Mouse (Mus musculus) E14TG2a.4 (cell line): ENCODE results near the gene Emc8.

Experiments
- H3K27me3 ChIP-seq: 2 replicates; pipeline ENCODE4 v1.6.1; 2014; ENCODE audit warnings: low read length, control low read depth; ENCODE audit not compliant: insufficient read depth
- H3K36me3 ChIP-seq: 2 replicates; pipeline ENCODE4 v1.6.1; 2014; ENCODE audit warnings: low read length, control low read depth; ENCODE audit not compliant: insufficient read depth
- H3K4me1 ChIP-seq: replicated peaks from 2 replicates; pipeline ENCODE4 v1.6.1; 2014; ENCODE audit warnings: low read depth, low read length, control low read depth
- H3K4me3 ChIP-seq: replicated peaks from 2 replicates; pipeline ENCODE4 v1.5.1; 2014; ENCODE audit warnings: mild to moderate bottlenecking, low read length
- H3K9me3 ChIP-seq: 2 replicates; pipeline ENCODE4 v1.6.1; 2014; ENCODE audit warnings: low read length, control low read depth
- CTCF ChIP-seq: conservative IDR thresholded peaks from 2 replicates; pipeline ENCODE4 v1.5.1; 2014; ENCODE audit warnings: low read length
- NANOG ChIP-seq: IDR thresholded peaks from 2 replicates; pipeline ENCODE4 v1.6.1; 2014; ENCODE audit warnings: borderline replicate concordance, low read length, mixed read lengths
- POU5F1 ChIP-seq: IDR thresholded peaks from 2 replicates; pipeline ENCODE4 v1.6.1; 2014; ENCODE audit warnings: low read length, borderline replicate concordance

Emc8 gene

GRCm38 (mm10) chr8:120644663-120645062, 23.7 kb downstream of the Emc8 start:
- H3K27me3 ChIP-seq, result peaks cover 19% of the 10 kb centered on the region
- H3K9me3 ChIP-seq, result no peaks in the 10 kb centered on the region
- H3K4me1 ChIP-seq, result peaks cover 37% of the 10 kb centered on the region
- no peak overlapping the region for H3K4me3 ChIP-seq
- TF ChIP-seq CTCF (no peak), NANOG (no peak), POU5F1 (no peak)
- no peaks in the 10 kb centered on the region for H3K36me3 ChIP-seq

DNA sequence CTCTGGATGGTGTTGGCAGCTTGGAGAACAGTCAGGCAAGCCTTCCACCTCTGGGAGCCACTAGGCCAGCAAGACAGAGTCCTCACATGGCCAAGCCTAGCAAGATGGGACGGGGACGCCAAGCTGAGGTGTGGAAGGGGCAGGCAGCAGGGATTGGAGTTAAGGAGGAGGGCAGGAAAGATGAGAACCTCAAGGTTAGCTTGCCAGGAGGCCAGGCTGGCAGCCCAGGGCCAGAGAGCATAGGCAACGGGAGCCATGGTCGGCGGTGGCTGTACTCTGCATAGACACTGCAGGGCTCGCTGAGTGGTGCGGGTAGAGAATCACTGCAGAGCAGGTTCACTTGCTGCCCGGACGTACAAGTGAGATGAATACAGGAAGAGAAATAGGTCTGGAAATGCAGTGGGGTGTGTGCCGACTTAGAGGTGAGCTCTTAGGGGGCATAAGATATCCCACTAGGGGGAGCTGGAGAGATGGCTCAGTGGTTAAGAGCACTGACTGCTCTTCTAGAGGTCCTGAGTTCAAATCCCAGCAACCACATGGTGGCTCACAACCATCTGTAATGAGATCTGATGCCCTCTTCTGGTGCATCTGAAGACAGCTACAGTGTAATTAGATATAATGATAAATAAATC, 26.2 kb downstream of the Emc8 start:
- H3K4me1 ChIP-seq, result peaks cover 28% of the 10 kb centered on the region
- no peak for TF ChIP-seq NANOG
- peak; percentile 29 for TF ChIP-seq CTCF
- H3K9me3 ChIP-seq, result no peaks in the 10 kb centered on the region

DNA sequence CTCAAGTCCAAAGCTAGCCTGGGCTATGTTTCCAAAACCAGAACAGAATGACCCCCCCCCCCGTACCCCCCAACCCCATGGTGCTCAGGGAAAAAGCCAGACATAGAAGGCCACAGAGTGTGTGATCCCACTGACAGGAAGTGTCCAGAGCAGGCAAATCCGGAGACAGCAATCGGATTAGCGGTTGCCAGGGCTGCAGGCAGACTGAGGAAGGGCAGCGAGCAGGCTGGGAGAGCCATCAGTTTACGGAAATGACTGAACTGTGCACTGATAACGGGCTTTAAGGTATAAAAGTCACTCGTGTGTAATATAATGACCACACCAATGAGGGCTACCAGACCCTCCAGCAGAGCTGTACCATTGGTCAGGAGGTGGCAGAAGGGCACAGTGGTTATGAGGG, 27.1 kb downstream of the Emc8 start:
- H3K36me3 ChIP-seq, result no peaks in the 10 kb centered on the region
- H3K4me3 ChIP-seq, result no peak overlapping the region
- H3K9me3 ChIP-seq, result no peaks in the 10 kb centered on the region
- peaks cover 27% of the 10 kb centered on the region for H3K4me1 ChIP-seq
- peaks cover 28% of the 10 kb centered on the region for H3K27me3 ChIP-seq
- TF ChIP-seq NANOG (no peak), CTCF (no peak), POU5F1 (no peak)

More for the DNA sequence above, 26.2 kb downstream of the Emc8 start:
- Histone ChIP-seq H3K36me3 (no peaks in the 10 kb centered on the region), H3K27me3 (peaks cover 26% of the 10 kb centered on the region), H3K4me3 (0 out of 2 replicates have a peak overlapping the region, but pooled peaks have one; percentile 13)

DNA sequence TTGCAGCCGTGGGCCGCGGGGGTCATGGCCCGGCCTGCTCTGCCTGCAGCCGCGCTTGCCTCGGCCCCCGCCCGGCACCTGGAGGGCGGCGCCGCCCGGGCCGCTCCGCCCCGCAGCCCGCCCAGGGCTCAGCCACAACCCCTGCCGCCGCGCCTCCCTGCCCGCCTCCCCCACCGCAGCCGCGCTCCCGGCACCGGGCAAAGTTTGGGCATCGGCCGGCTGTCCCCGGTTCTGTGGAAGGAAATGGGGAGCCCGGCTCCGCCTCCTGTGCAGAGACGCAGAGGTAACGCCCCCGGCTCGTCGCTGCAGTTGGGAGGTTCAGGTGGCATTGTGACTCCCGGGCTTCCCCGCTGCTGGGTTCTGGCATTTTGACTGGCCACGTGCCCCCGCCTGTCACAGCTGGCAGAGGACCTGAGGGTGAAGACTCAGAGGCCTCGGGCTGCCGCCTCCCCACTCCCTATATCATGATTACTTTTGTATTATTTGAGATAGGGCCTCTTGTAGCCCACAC, 34.0 kb downstream of the Emc8 start:
- Histone ChIP-seq H3K9me3 (no peaks in the 10 kb centered on the region), H3K36me3 (peaks cover 11% of the 10 kb centered on the region; the same call in 1 of the 2 replicates), H3K4me1 (peaks cover 56% of the 10 kb centered on the region), H3K4me3 (peak overlapping the region; percentile 82), H3K27me3 (peaks cover 20% of the 10 kb centered on the region)
- TF ChIP-seq NANOG (no peak), POU5F1 (no peak), CTCF (no peak)

DNA sequence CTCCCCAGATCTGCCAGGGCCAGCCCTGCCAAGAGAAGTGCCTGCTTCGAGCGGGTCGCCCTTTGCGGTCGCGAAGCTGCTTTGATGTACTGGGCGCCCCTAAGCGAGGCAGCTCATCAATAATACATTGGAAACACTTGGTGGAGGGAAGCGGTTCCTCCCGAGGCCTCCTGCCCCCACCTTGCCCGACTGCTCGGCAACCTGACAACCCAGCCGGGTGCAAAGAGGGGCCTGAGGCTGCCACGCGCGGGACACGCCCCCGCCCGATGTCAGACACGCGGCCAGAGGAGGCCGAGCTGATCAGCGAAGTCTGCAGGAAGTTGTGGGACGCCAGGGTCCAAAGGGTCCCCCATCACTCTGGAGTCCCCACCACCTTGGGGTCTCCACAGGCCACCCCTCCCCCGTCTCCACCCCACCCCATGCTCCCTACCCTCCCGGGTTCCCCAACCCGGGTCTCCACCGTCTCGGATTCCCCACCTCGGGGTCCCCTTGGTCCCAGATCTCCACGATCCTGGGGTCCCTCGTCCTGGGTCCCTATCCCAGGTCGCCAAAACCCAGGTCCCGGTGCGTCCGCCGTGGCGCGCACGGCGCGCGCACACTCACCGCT, 34.6 kb downstream of the Emc8 start:
- no peak for TF ChIP-seq NANOG
- TF ChIP-seq CTCF, result no peak
- no peak for TF ChIP-seq POU5F1
- peak overlapping the region; percentile 82 for H3K4me3 ChIP-seq
- H3K9me3 ChIP-seq, result no peaks in the 10 kb centered on the region
- H3K36me3 ChIP-seq, result peaks cover 15% of the 10 kb centered on the region; the same call in 1 of the 2 replicates
- H3K4me1 ChIP-seq, result peaks cover 63% of the 10 kb centered on the region
- H3K27me3 ChIP-seq, result peaks cover 20% of the 10 kb centered on the region

GRCm38 (mm10) chr8:120632969-120633664, 35.3 kb downstream of the Emc8 start:
- H3K4me3 ChIP-seq, result peak overlapping the region; percentile 82
- no peak for TF ChIP-seq NANOG
- TF ChIP-seq CTCF, result no peak
- no peak for TF ChIP-seq POU5F1
- no peaks in the 10 kb centered on the region for H3K9me3 ChIP-seq
- H3K27me3 ChIP-seq, result peaks cover 20% of the 10 kb centered on the region
- H3K36me3 ChIP-seq, result peaks cover 15% of the 10 kb centered on the region; the same call in 1 of the 2 replicates
- H3K4me1 ChIP-seq, result peaks cover 68% of the 10 kb centered on the region

- H3K36me3 ChIP-seq, result peaks cover 15% of the 10 kb centered on the region; the same call in 1 of the 2 replicates
These were observed 36.7 kb downstream of the Emc8 start for GRCm38 (mm10) chr8:120631441-120632375.

More at GRCm38 (mm10) chr8:120631441-120632375, 36.7 kb downstream of the Emc8 start:
- peaks cover 81% of the 10 kb centered on the region for H3K4me1 ChIP-seq
- H3K9me3 ChIP-seq, result no peaks in the 10 kb centered on the region
- H3K4me3 ChIP-seq, result peak overlapping the region; percentile 82
- TF ChIP-seq NANOG (no peak), POU5F1 (no peak), CTCF (no peak)
- peaks cover 9% of the 10 kb centered on the region for H3K27me3 ChIP-seq
